Mouse (Mus musculus): ENCODE results near the gene Ralgds.

DNA sequence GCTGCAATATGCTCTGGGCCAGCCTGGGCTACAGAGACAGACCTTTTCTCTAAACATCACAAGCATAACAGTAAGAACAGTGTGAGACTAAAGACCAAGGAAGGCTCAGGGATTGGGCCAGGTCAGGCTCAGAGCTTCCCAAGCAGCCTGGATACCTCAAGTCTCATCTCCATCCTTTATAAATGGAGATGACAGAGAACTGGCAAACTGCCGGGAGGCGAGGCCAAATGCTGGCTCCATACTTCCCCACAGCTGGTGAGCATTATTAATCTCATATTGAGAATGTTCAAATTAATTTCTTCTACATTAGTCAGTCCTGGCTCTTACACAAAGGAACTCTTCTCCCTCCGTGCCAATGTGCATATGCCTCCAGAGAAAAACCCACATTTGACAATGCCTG is 63.9 kb downstream of the Ralgds start:
- TF ChIP-seq CTCF (IDR thresholded peaks at IDR 0.05; ENCODE audit: insufficient read depth, low read depth, low read length) (no peak), POLR2A (IDR thresholded peaks at IDR 0.05; ENCODE audit: insufficient read depth, low read depth, low read length) (no peak)
